Mouse (Mus musculus) MEL (cell line): ENCODE data around the gene Phf21a.

ENCODE experiments used
- MAZ ChIP-seq: IDR thresholded peaks from 2 replicates; pipeline ENCODE4 v1.6.1; 2012; ENCODE audit warnings: low read depth, mild to moderate bottlenecking, inconsistent platforms, low read length, improper control_type of control experiment
- POLR2A ChIP-seq, 2 experiments: IDR thresholded peaks; 2 replicates each; pipeline ENCODE4 v1.6.1; 2011 to 2012; ENCODE audit warnings: low read length in 2 of 2, mild to moderate bottlenecking in 2 of 2, control low read depth in 1 of 2, improper control_type of control experiment in 1 of 2, low read depth in 1 of 2, moderate library complexity in 1 of 2; ENCODE audit not compliant: control insufficient read depth in 1 of 2, insufficient read depth in 1 of 2, poor library complexity in 1 of 2

DNA sequence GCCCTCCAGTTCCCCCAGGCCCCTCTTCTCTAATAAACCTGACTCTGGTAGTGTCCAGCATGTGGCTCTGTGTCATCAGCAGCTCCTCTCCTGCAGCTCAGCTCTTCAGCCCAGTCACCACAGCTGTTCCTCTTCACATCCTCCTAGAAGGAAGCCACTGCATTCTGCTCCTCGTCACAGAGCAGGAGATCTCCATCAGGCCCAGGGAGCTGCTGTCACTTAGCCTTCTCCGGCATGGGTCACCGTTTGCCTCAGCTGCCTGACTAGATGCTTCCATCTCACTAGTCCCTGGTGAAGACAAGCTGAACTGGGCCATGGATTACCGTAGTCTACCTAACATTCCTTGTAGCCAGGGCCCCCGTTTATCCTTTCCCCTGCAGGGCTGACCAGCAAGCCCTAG, 288.2 kb downstream of the Phf21a start:
- no peak for TF ChIP-seq POLR2A (IDR thresholded peaks at IDR 0.05; ENCODE audit: control insufficient read depth in 1 of 2, insufficient read depth in 1 of 2, low read depth in 1 of 2, low read length in 2 of 2, poor library complexity in 1 of 2)
- TF ChIP-seq MAZ = no peak
